Mouse (Mus musculus): ENCODE results near the gene Onecut1.

Gene Onecut1

GRCm38 (mm10) chr9:74860461-74860860 lies 1.3 kb upstream of the Onecut1 start:
- in situ Hi-C loops (cut with MboI, MseI): no loop called here

- in situ Hi-C loops (cut with MboI, MseI): no loop called here
These were observed 517 bp downstream of the Onecut1 start for GRCm38 (mm10) chr9:74862096-74862780.

GRCm38 (mm10) chr9:74862783-74863654 lies 1.3 kb downstream of the Onecut1 start:
- in situ Hi-C loops (cut with MboI, MseI): no loop called here

GRCm38 (mm10) chr9:74863655-74864443 lies 2.1 kb downstream of the Onecut1 start:
- in situ Hi-C loops (cut with MboI, MseI): no loop called here

GRCm38 (mm10) chr9:74864471-74864870 lies 2.8 kb downstream of the Onecut1 start:
- in situ Hi-C loops (cut with MboI, MseI): no loop called here

- in situ Hi-C loops (cut with MboI, MseI): loop anchor here (5.0 kb wide), 1 partner anchor 724 kb away; no protein-coding TSS in a partner anchor
These were observed 5.0 kb downstream of the Onecut1 start for GRCm38 (mm10) chr9:74866596-74867313.

- in situ Hi-C loops (cut with MboI, MseI): loop anchor here (5.0 kb wide), 1 partner anchor 725 kb away; no protein-coding TSS in a partner anchor
These were observed 6.0 kb downstream of the Onecut1 start for GRCm38 (mm10) chr9:74867641-74868205.

- in situ Hi-C loops (cut with MboI, MseI): loop anchor here (5.0 kb wide), 1 partner anchor 726 kb away; no protein-coding TSS in a partner anchor
These were observed 6.7 kb downstream of the Onecut1 start for GRCm38 (mm10) chr9:74868336-74868950.

GRCm38 (mm10) chr9:74870960-74871688 lies 9.4 kb downstream of the Onecut1 start:
- in situ Hi-C loops (cut with MboI, MseI): no loop called here

GRCm38 (mm10) chr9:74876328-74876727 lies 14.6 kb downstream of the Onecut1 start:
- in situ Hi-C loops (cut with MboI, MseI): no loop called here

GRCm38 (mm10) chr9:74877709-74878108 lies 16.0 kb downstream of the Onecut1 start:
- in situ Hi-C loops (cut with MboI, MseI): no loop called here

GRCm38 (mm10) chr9:74887866-74888265 lies 26.1 kb downstream of the Onecut1 start:
- in situ Hi-C loops (cut with MboI, MseI): no loop called here

- in situ Hi-C loops (cut with MboI, MseI): no loop called here
These were observed 35.0 kb downstream of the Onecut1 start for GRCm38 (mm10) chr9:74896742-74897141.

- in situ Hi-C loops (cut with MboI, MseI): no loop called here
These were observed 35.8 kb downstream of the Onecut1 start for GRCm38 (mm10) chr9:74897375-74897982.

GRCm38 (mm10) chr9:74900141-74900540 lies 38.4 kb downstream of the Onecut1 start:
- in situ Hi-C loops (cut with MboI, MseI): loop anchor here (10.0 kb wide), 1 partner anchor 385 kb away; no protein-coding TSS in a partner anchor

- in situ Hi-C loops (cut with MboI, MseI): loop anchor here (10.0 kb wide), 1 partner anchor 380 kb away; no protein-coding TSS in a partner anchor
These were observed 43.3 kb downstream of the Onecut1 start for GRCm38 (mm10) chr9:74904866-74905508.

- in situ Hi-C loops (cut with MboI, MseI): loop anchor here (10.0 kb wide), 1 partner anchor 378 kb away; no protein-coding TSS in a partner anchor
These were observed 45.2 kb downstream of the Onecut1 start for GRCm38 (mm10) chr9:74906951-74907350.

- in situ Hi-C loops (cut with MboI, MseI): loop anchor here (10.0 kb wide), 1 partner anchor 376 kb away; no protein-coding TSS in a partner anchor
These were observed 47.5 kb downstream of the Onecut1 start for GRCm38 (mm10) chr9:74909245-74909644.

Measured in regulatory T cell (primary cell).